Mouse (Mus musculus) CH12.LX (cell line): ENCODE data around the gene Tsg101. TPM values are rescaled to one million over a fixed set of nuclear protein-coding genes. Genes with fewer than 3 reads are reported as not detected.
A peak's percentile ranks its signal among the peaks of the same experiment; 100 is the strongest.

Source experiments
- DNase-seq: peaks from one replicate; pipeline ENCODE4 v3.0.0-alpha.2; 2013; ENCODE audit errors: extremely low read depth
- H3K27ac ChIP-seq: 2 replicates; pipeline ENCODE4 v1.5.1; 2012; ENCODE audit warnings: low read depth, mild to moderate bottlenecking, control low read depth, moderate library complexity; ENCODE audit not compliant: insufficient read depth
- H3K27me3 ChIP-seq: replicated peaks from 2 replicates; pipeline ENCODE3; 2012; ENCODE audit warnings: inconsistent platforms
- H3K36me3 ChIP-seq, 2 experiments: replicated peaks in 1 of 2; 2 replicates each; pipeline versions ENCODE3 to v1.6.1; 2012; ENCODE audit warnings: inconsistent platforms in 1 of 2, low read length in 1 of 2, mild to moderate bottlenecking in 1 of 2, mixed read lengths in 1 of 2, moderate library complexity in 1 of 2; ENCODE audit not compliant: control insufficient read depth in 1 of 2, insufficient read depth in 1 of 2
- H3K4me1 ChIP-seq, 2 experiments: 2 replicates each; pipeline ENCODE4 v1.6.1; 2012; ENCODE audit warnings: inconsistent platforms in 1 of 2, moderate library complexity in 1 of 2; ENCODE audit not compliant: insufficient read depth in 2 of 2, control insufficient read depth in 1 of 2
- H3K4me2 ChIP-seq: 2 replicates; pipeline ENCODE4 v1.6.1; 2012; ENCODE audit warnings: low read depth, mild to moderate bottlenecking, control low read depth; ENCODE audit not compliant: poor library complexity, insufficient read depth, severe bottlenecking
- H3K4me3 ChIP-seq, 3 experiments: fragments of 150-350 bp in 1 of 3; sonication (generic) in 1 of 3; replicated peaks in 1 of 3; 2 replicates each; pipeline versions ENCODE3 to v1.5.1; 2011 to 2012; ENCODE audit warnings: low read depth in 2 of 3, low read length in 2 of 3, mild to moderate bottlenecking in 2 of 3, moderate library complexity in 2 of 3, control low read depth in 1 of 3, improper control_type of control experiment in 1 of 3, inconsistent platforms in 1 of 3, mixed read lengths in 1 of 3; ENCODE audit not compliant: poor library complexity in 1 of 3
- H3K79me2 ChIP-seq: replicated peaks from 2 replicates; pipeline ENCODE4 v1.6.1; 2012; ENCODE audit warnings: mild to moderate bottlenecking, moderate library complexity; ENCODE audit not compliant: control insufficient read depth, poor library complexity, insufficient read depth, severe bottlenecking; ENCODE audit errors: extremely low read depth
- H3K9ac ChIP-seq: 2 replicates; pipeline ENCODE4 v1.6.1; 2012; ENCODE audit warnings: low read depth, mild to moderate bottlenecking, control low read depth, moderate library complexity; ENCODE audit not compliant: insufficient read depth
- H3K9me3 ChIP-seq: replicated peaks from 2 replicates; pipeline ENCODE3; 2012; ENCODE audit warnings: low read length, inconsistent platforms, mixed read lengths
- BHLHE40 ChIP-seq: IDR thresholded peaks from 2 replicates; pipeline ENCODE4 v1.6.1; 2011; ENCODE audit warnings: mild to moderate bottlenecking, low read depth, low read length, improper control_type of control experiment
- CHD1 ChIP-seq: IDR thresholded peaks from 2 replicates; pipeline ENCODE4 v1.6.1; 2012; ENCODE audit warnings: low read depth, low read length, improper control_type of control experiment, inconsistent platforms
- CHD2 ChIP-seq: IDR thresholded peaks from 2 replicates; pipeline ENCODE4 v1.6.1; 2011; ENCODE audit warnings: low read length, improper control_type of control experiment
- CTCF ChIP-seq, 2 experiments: IDR thresholded peaks in 1 of 2; conservative IDR thresholded peaks in 1 of 2; 2 replicates each; pipeline ENCODE4 v1.5.1; 2011 to 2012; ENCODE audit warnings: low read depth in 2 of 2, low read length in 2 of 2, improper control_type of control experiment in 1 of 2, inconsistent platforms in 1 of 2, mild to moderate bottlenecking in 1 of 2, moderate library complexity in 1 of 2
- E2F4 ChIP-seq: IDR thresholded peaks from 2 replicates; pipeline ENCODE4 v1.6.1; 2011; ENCODE audit warnings: low read depth, low read length, improper control_type of control experiment; ENCODE audit not compliant: insufficient replicate concordance
- EP300 ChIP-seq: IDR thresholded peaks from 2 replicates; pipeline ENCODE4 v1.6.1; 2011; ENCODE audit warnings: low read length, improper control_type of control experiment
- ETS1 ChIP-seq: conservative IDR thresholded peaks from 2 replicates; pipeline ENCODE4 v1.6.1; 2012; ENCODE audit warnings: low read depth, mild to moderate bottlenecking, inconsistent platforms, low read length, improper control_type of control experiment, moderate library complexity
- GABPA ChIP-seq: IDR thresholded peaks from 2 replicates; pipeline ENCODE4 v1.6.1; 2012; ENCODE audit warnings: low read depth, low read length, improper control_type of control experiment, inconsistent platforms; ENCODE audit not compliant: insufficient replicate concordance
- IRF4 ChIP-seq: IDR thresholded peaks from 2 replicates; pipeline ENCODE4 v1.6.1; 2014; ENCODE audit warnings: low read depth, mild to moderate bottlenecking, inconsistent platforms, low read length, improper control_type of control experiment
- JUN ChIP-seq: IDR thresholded peaks from 2 replicates; pipeline ENCODE4 v1.6.1; 2011; ENCODE audit warnings: low read depth, mild to moderate bottlenecking, low read length, improper control_type of control experiment, moderate library complexity; ENCODE audit not compliant: insufficient read depth
- JUND ChIP-seq: conservative IDR thresholded peaks from 2 replicates; pipeline ENCODE4 v1.6.1; 2011; ENCODE audit warnings: low read depth, low read length, improper control_type of control experiment
- KAT2A ChIP-seq: IDR thresholded peaks from 2 replicates; pipeline ENCODE4 v1.6.1; 2012; ENCODE audit warnings: low read length, improper control_type of control experiment, inconsistent platforms; ENCODE audit not compliant: insufficient replicate concordance
- MAFK ChIP-seq: IDR thresholded peaks from 2 replicates; pipeline ENCODE4 v1.6.1; 2011; ENCODE audit warnings: low read length, improper control_type of control experiment; ENCODE audit not compliant: insufficient replicate concordance
- MEF2A ChIP-seq: IDR thresholded peaks from 2 replicates; pipeline ENCODE4 v1.6.1; 2014; ENCODE audit warnings: low read depth, mild to moderate bottlenecking, inconsistent platforms, low read length, improper control_type of control experiment, borderline replicate concordance
- MXI1 ChIP-seq: IDR thresholded peaks from 2 replicates; pipeline ENCODE4 v1.6.1; 2011; ENCODE audit warnings: mild to moderate bottlenecking, low read depth, low read length, improper control_type of control experiment
- NELFE ChIP-seq: IDR thresholded peaks from 2 replicates; pipeline ENCODE4 v1.6.1; 2011; ENCODE audit warnings: low read depth, low read length, improper control_type of control experiment
- NRF1 ChIP-seq: IDR thresholded peaks from 2 replicates; pipeline ENCODE4 v1.6.1; 2014; ENCODE audit warnings: low read depth, mild to moderate bottlenecking, inconsistent platforms, low read length, improper control_type of control experiment, moderate library complexity
- POLR2A ChIP-seq: IDR thresholded peaks from 2 replicates; pipeline ENCODE4 v1.6.1; 2011; ENCODE audit warnings: low read depth, mild to moderate bottlenecking, improper control_type of control experiment, low read length
- TBP ChIP-seq: conservative IDR thresholded peaks from 2 replicates; pipeline ENCODE4 v1.6.1; 2011; ENCODE audit warnings: low read depth, low read length, improper control_type of control experiment
- USF1 ChIP-seq: IDR thresholded peaks from 2 replicates; pipeline ENCODE4 v1.6.1; 2014; ENCODE audit warnings: low read depth, mild to moderate bottlenecking, inconsistent platforms, low read length, improper control_type of control experiment
- USF2 ChIP-seq: conservative IDR thresholded peaks from 2 replicates; pipeline ENCODE4 v1.6.1; 2011; ENCODE audit warnings: low read depth, low read length, improper control_type of control experiment
- dilution Hi-C: fragments of 300-500 bp; cut with MboI; formaldehyde crosslinking; loops from 2 replicates; pipeline ENCODE4 v1.14.3; 2020; ENCODE audit warnings: low sequenced_read_pairs; ENCODE audit not compliant: extremely low pct_unique_long_range_greater_than_20kb, extremely low pct_ligation_motif_present
- in situ Hi-C: fragments of 300-500 bp; cut with MboI; formaldehyde crosslinking; loops from 3 replicates; pipeline ENCODE4 v1.14.3; 2019; ENCODE audit warnings: low sequenced_read_pairs, low pct_ligation_motif_present, low pct_unique_long_range_greater_than_20kb, mixed read lengths
- polyA plus RNA-seq: library from polyadenylated mRNA; unstranded; fragments of >175 nt; gene quantifications from 2 replicates; pipeline ENCODE4 v1.2.1, GENCODE M21; 2012; ENCODE audit warnings: low read depth; ENCODE audit not compliant: insufficient read length
- total RNA-seq, 2 experiments: library from RNA; depleted of rRNA; stranded (reverse); fragments of 300-350 nt in 1 of 2; fragments of >200 nt in 1 of 2; gene quantifications; 2 replicates each; pipeline ENCODE4 v1.2.3; 2012 to 2014

The Tsg101 gene
- total and polyA plus RNA-seq, 3 experiments, result 19.8 to 93.5 (median 46.0) TPM

DNA sequence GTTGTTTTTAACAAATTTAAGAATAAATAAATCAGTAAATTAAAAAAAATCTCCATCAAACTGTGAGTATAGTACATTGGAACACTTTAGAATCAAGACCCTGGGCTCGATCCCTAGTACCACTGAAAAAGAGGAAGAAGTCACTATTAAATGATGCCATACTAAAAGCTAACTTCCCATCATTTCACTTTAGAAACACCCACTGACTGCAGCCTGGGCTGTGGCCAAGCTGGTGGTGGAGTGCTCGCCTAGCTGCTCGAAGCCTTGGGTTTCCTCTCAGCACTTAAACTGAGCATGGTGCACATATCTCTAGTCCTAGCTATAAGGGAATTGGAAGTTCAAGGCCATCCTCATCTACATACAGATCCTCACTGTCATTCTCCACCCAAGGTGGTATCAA lies 8.5 kb downstream of the Tsg101 start:
- dilution Hi-C loops (no loop called here), in situ Hi-C loops (no loop called here)
- TF ChIP-seq MAFK (no peak), NELFE (no peak), CHD2 (no peak), NRF1 (no peak), EP300 (no peak), BHLHE40 (no peak), CHD1 (no peak), MXI1 (no peak), ETS1 (no peak), JUN (no peak), JUND (no peak), MEF2A (no peak), USF2 (no peak), KAT2A (no peak), USF1 (no peak), TBP (no peak), E2F4 (no peak), POLR2A (no peak), GABPA (no peak), CTCF (conservative IDR thresholded peaks at IDR 0.05 in 1 of 2, IDR thresholded peaks at IDR 0.05 in 1 of 2; ENCODE audit: low read depth in 2 of 2, low read length in 2 of 2) (no peak)
- Histone ChIP-seq H3K4me1 (peaks cover under 1 to 5% of the 10 kb centered on the region in 2 experiments; a peak in 3 of 4 replicates), H3K4me3 (no peak overlapping the region), H3K27me3 (no peaks in the 10 kb centered on the region), H3K9ac (no peak overlapping the region), H3K79me2 (peaks cover 12% of the 10 kb centered on the region), H3K36me3 (peaks cover 48 to 89% of the 10 kb centered on the region in 2 experiments), H3K4me2 (no peak overlapping the region), H3K9me3 (no peaks in the 10 kb centered on the region), H3K27ac (no peak overlapping the region)
- DNase-seq, result no peak

- in situ Hi-C loops, result no loop called here
- dilution Hi-C loops, result no loop called here
These were observed 20.4 kb downstream of the Tsg101 start for GRCm38 (mm10) chr7:46899343-46899742.

More at GRCm38 (mm10) chr7:46899343-46899742, 20.4 kb downstream of the Tsg101 start:
- H3K9me3 ChIP-seq, result no peaks in the 10 kb centered on the region
- 0 out of 2 replicates have a peak, but pooled peaks cover 2% of the 10 kb centered on the region for H3K79me2 ChIP-seq
- H3K27ac ChIP-seq, result no peak overlapping the region
- H3K9ac ChIP-seq, result no peak overlapping the region
- H3K27me3 ChIP-seq, result no peaks in the 10 kb centered on the region
- H3K4me1 ChIP-seq, result peaks cover 2 to 31% of the 10 kb centered on the region in 2 experiments; a peak in 3 of 4 replicates
- TF ChIP-seq E2F4 (no peak), IRF4 (peak; percentile 93), JUND (peak; percentile 96), EP300 (peak; percentile 54; the same call in 1 of the 2 replicates), JUN (peak; percentile 88)
- peaks cover 25 to 71% of the 10 kb centered on the region in 2 experiments for H3K36me3 ChIP-seq
- no peak overlapping the region for H3K4me3 ChIP-seq
- DNase-seq, result peak; percentile 21
- no peak overlapping the region for H3K4me2 ChIP-seq
